ENCODE assay signal across 23 mouse cellular contexts in the genomic region with DNA sequence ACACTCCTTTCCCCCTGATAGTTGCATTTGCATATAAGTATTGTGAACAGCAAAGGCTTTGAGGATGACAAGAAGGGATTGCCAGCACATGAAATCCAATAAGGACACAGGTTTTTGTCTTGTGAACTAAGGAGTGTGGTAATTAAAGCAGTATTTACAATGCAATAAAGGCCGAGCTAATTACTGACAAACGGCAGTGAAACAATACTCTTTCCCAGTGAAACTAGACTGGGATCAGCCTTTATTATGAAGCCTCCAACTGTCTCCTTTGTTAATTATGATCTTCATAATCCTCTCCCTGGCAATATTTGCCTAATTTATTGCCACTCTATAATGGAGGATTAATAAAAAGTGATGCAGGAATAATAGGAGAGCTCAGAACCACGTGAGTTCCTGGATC.
A peak's percentile ranks its signal among the peaks of the same experiment; 100 is the strongest.
DNase-seq lines count a peak whose midpoint lies in the region; ATAC-seq lines count a peak whose summit lies in the region.
"Had no signal": no experiment of that assay in that cellular context is flagged by ENCODE, and none has a peak within 500 bp of the region (broad histone marks: within the 10 kb centered on the region; RNA-seq: fewer than 3 reads in every experiment).

No protein-coding gene starts in this region.

- no peak overlapping the region for H3K4me3 ChIP-seq in hindbrain, embryonic 16.5 days (ENCODE audit: low read length)
- H3K4me3 ChIP-seq in hindbrain, embryonic 14.5 days (replicated peaks; ENCODE audit: low read length): no peak overlapping the region
- H3K4me3 ChIP-seq in neural tube, embryonic 12.5 days: no peak overlapping the region
- H3K4me3 ChIP-seq in neural tube, embryonic 13.5 days: no peak overlapping the region
- H3K4me3 ChIP-seq: embryonic facial prominence, embryonic 15.5 days; erythroblast, embryonic 14.5 days; forebrain, embryonic 10.5 days; forebrain, embryonic 15.5 days; heart, adult 2 months; heart, embryonic 15.5 days had no signal

- no peak overlapping the region for H3K9ac ChIP-seq in hindbrain, embryonic 16.5 days (ENCODE audit: low read depth, low read length)
- H3K9ac ChIP-seq in hindbrain, embryonic 14.5 days: no peak overlapping the region
- H3K9ac ChIP-seq in neural tube, embryonic 12.5 days: no peak overlapping the region
- no peak overlapping the region for H3K9ac ChIP-seq in neural tube, embryonic 13.5 days
- H3K9ac ChIP-seq: embryonic facial prominence, embryonic 15.5 days; forebrain, embryonic 15.5 days; heart, embryonic 15.5 days had no signal

- no peak overlapping the region for H3K4me2 ChIP-seq in hindbrain, embryonic 16.5 days (ENCODE audit: low read length)
- H3K4me2 ChIP-seq in hindbrain, embryonic 14.5 days (replicated peaks): no peak overlapping the region
- no peak overlapping the region for H3K4me2 ChIP-seq in neural tube, embryonic 12.5 days (replicated peaks)
- H3K4me2 ChIP-seq in neural tube, embryonic 13.5 days: no peak overlapping the region
- H3K4me2 ChIP-seq: embryonic facial prominence, embryonic 15.5 days; forebrain, embryonic 15.5 days; heart, embryonic 11.5 days; heart, embryonic 15.5 days had no signal

- H3K9me3 ChIP-seq in hindbrain, embryonic 16.5 days (ENCODE audit: control insufficient read depth, low read length): no peaks in the 10 kb centered on the region
- no peaks in the 10 kb centered on the region for H3K9me3 ChIP-seq in hindbrain, embryonic 14.5 days (ENCODE audit: control insufficient read depth, low read length)
- no peaks in the 10 kb centered on the region for H3K9me3 ChIP-seq in neural tube, embryonic 12.5 days
- no peaks in the 10 kb centered on the region for H3K9me3 ChIP-seq in neural tube, embryonic 13.5 days
- H3K9me3 ChIP-seq: embryonic facial prominence, embryonic 15.5 days; forebrain, embryonic 10.5 days; forebrain, embryonic 15.5 days; heart, embryonic 15.5 days had no signal

- no peaks in the 10 kb centered on the region for H3K36me3 ChIP-seq in hindbrain, embryonic 16.5 days (ENCODE audit: control insufficient read depth, insufficient read depth, low read length)
- H3K36me3 ChIP-seq in hindbrain, embryonic 14.5 days (replicated peaks; ENCODE audit: control insufficient read depth, insufficient read depth): no peaks in the 10 kb centered on the region
- H3K36me3 ChIP-seq in neural tube, embryonic 12.5 days: no peaks in the 10 kb centered on the region
- H3K36me3 ChIP-seq in neural tube, embryonic 13.5 days: no peaks in the 10 kb centered on the region
- H3K36me3 ChIP-seq: embryonic facial prominence, embryonic 15.5 days; forebrain, embryonic 10.5 days; forebrain, embryonic 15.5 days; heart, embryonic 15.5 days had no signal

- H3K4me1 ChIP-seq in hindbrain, embryonic 16.5 days (ENCODE audit: control insufficient read depth, insufficient read depth, low read depth, low read length): no peaks in the 10 kb centered on the region
- no peaks in the 10 kb centered on the region for H3K4me1 ChIP-seq in hindbrain, embryonic 14.5 days (replicated peaks; ENCODE audit: control insufficient read depth, insufficient read depth, low read length)
- no peaks in the 10 kb centered on the region for H3K4me1 ChIP-seq in neural tube, embryonic 12.5 days
- H3K4me1 ChIP-seq in neural tube, embryonic 13.5 days (replicated peaks): peaks cover 12% of the 10 kb centered on the region
- H3K4me1 ChIP-seq: embryonic facial prominence, embryonic 15.5 days; heart, embryonic 15.5 days had no signal

- H3K27me3 ChIP-seq in hindbrain, embryonic 16.5 days (replicated peaks; ENCODE audit: control insufficient read depth, insufficient read depth, low read length): no peaks in the 10 kb centered on the region
- H3K27me3 ChIP-seq in hindbrain, embryonic 14.5 days (ENCODE audit: control insufficient read depth, insufficient read depth, low read length): no peaks in the 10 kb centered on the region
- H3K27me3 ChIP-seq in neural tube, embryonic 12.5 days (replicated peaks): no peaks in the 10 kb centered on the region
- H3K27me3 ChIP-seq in neural tube, embryonic 13.5 days: no peaks in the 10 kb centered on the region
- H3K27me3 ChIP-seq: CH12.LX; embryonic facial prominence, embryonic 15.5 days; forebrain, embryonic 15.5 days; heart, embryonic 15.5 days; Patski had no signal

- no peak for DNase-seq in hindbrain, embryonic 14.5 days (ENCODE audit: low spot score)
- no peak for DNase-seq in neural tube, embryonic 10.5 days (ENCODE audit: extremely low spot score, low spot score)
- DNase-seq in cerebellum, adult 8-10 months: no peak
- DNase-seq: adrenal gland, postnatal 14 days; cerebellum, adult 2 months; cerebellum, postnatal 14 days; embryo, embryonic 11 days; gastrocnemius, postnatal 10 days; heart, adult 2 months; heart, postnatal 14 days had no signal

- 41% methylated on average over 3 of the region's 3 CpGs for WGBS in hindbrain, embryonic 16.5 days
- 40% methylated on average over 3 of the region's 3 CpGs for WGBS in hindbrain, embryonic 14.5 days
- 20% methylated on average over 3 of the region's 3 CpGs for WGBS in neural tube, embryonic 12.5 days
- WGBS in neural tube, embryonic 13.5 days: 11% methylated on average over 3 of the region's 3 CpGs

- peak; percentile 9; the same call in 1 of the 2 replicates for ATAC-seq in hindbrain, embryonic 16.5 days
- no peak for ATAC-seq in hindbrain, embryonic 14.5 days (ENCODE audit: low FRiP score)
- peak; percentile 48 for ATAC-seq in neural tube, embryonic 12.5 days (ENCODE audit: low FRiP score, low read depth)
- peak; percentile 87 for ATAC-seq in neural tube, embryonic 13.5 days (ENCODE audit: low read depth)
- ATAC-seq: activated CD4-positive, CD25-positive, alpha-beta regulatory T cell, adult 4 months; forebrain, embryonic 15.5 days; hindbrain, postnatal 0 days; Patski had no signal

- H3K27ac ChIP-seq in hindbrain, embryonic 16.5 days (ENCODE audit: low read depth, low read length): no peak overlapping the region
- no peak overlapping the region for H3K27ac ChIP-seq in hindbrain, embryonic 14.5 days
- no peak overlapping the region for H3K27ac ChIP-seq in neural tube, embryonic 12.5 days
- H3K27ac ChIP-seq in neural tube, embryonic 13.5 days (replicated peaks): 0 out of 2 replicates have a peak overlapping the region, but pooled peaks have one; percentile 6
- H3K27ac ChIP-seq: embryonic facial prominence, embryonic 15.5 days; forebrain, embryonic 10.5 days; forebrain, embryonic 15.5 days; heart, adult 2 months; heart, embryonic 15.5 days; hindbrain, postnatal 0 days had no signal
